Mouse (Mus musculus) cerebellum, adult 11-12 months (tissue): ENCODE measurements around the gene Foxi3.

Experiments used
- DNase-seq: peaks from one replicate; pipeline ENCODE4 v3.0.0; 2022

The Foxi3 gene

GRCm38 (mm10) chr6:70956285-70956912 lies at the start of gene Foxi3:
TSS of gene Foxi3 (plus strand) at chr6:70956531.
- peak; percentile 4 for DNase-seq

GRCm38 (mm10) chr6:70909572-70909971 lies 46.8 kb upstream of the Foxi3 start:
- DNase-seq: no peak

DNA sequence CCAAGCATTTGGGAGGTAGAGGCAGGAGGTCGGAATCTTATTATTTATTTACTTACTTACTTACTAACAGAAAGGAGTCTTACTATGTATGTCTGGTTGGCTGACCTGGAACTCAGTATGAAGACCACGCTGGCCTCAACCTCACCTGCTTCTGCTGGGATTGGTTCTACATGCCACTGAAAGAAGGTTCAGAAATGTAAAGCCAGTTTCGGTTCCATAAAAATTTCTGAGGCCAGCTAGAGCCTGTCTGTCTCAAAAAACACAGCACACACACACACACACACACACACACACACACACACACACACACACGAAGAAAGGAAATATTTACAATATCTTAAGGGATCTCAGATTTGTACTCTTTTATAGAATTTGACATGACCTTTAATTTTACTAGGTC lies 46.0 kb upstream of the Foxi3 start:
- no peak for DNase-seq

DNA sequence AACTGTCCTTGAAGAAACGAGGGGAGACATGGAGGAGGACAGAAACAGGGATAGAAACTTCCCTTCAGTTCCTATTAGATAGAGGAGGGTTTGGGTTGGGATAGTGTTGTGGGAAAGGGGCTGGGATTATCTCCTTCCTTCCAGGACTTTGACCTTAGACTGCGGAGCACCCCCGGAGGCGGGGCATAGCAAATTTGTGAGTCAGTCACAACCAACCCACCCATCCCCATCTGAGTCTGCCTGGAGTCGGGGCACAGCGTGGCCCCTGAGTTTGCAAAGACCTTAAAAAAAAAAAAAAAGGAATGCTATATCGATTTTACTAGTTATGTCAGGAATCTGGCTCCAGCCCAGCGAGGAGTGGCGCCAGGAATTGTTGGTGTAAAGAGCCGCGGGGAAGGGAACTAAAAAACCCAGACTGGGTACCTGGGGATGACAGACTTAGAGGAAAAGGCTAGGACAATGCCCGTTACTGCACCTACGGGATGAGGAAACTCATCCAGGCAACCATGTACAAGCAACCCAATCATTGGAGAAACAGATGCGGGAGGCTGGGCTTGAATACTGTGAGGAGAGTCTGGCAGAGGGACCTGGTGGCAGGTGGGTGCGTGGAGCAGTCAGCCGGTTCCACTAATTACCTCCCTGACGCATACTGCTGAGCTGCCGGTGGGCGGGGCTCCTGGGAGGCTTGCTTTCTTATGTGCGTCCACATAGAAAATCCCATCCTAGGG lies 44.5 kb upstream of the Foxi3 start:
- peak; percentile 82 for DNase-seq

GRCm38 (mm10) chr6:70912396-70912765 lies 44.0 kb upstream of the Foxi3 start:
- no peak for DNase-seq

DNA sequence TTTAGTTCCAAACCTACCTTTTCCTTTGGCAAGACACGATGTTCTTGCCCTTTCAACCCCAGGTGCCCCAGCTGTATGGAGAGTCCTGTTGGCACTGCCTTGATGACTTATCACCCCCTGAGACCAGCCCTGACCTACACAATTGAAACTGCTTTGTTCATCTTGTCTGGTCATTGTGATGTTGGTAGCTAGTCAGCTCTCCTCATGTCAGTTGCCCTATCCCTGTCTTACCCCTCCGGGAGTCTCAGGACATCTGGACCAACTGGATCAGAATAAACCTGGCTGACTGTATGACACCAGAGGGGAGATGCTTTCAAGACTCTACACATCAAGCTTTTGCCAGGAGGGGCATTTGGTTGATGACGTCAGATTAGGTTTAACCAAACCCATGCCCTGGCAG lies 37.5 kb upstream of the Foxi3 start, which contains the start of gene Tex37:
TSS of gene Tex37 (minus strand) at position 101 of the 400 bp plus-strand sequence.
- no peak for DNase-seq

DNA sequence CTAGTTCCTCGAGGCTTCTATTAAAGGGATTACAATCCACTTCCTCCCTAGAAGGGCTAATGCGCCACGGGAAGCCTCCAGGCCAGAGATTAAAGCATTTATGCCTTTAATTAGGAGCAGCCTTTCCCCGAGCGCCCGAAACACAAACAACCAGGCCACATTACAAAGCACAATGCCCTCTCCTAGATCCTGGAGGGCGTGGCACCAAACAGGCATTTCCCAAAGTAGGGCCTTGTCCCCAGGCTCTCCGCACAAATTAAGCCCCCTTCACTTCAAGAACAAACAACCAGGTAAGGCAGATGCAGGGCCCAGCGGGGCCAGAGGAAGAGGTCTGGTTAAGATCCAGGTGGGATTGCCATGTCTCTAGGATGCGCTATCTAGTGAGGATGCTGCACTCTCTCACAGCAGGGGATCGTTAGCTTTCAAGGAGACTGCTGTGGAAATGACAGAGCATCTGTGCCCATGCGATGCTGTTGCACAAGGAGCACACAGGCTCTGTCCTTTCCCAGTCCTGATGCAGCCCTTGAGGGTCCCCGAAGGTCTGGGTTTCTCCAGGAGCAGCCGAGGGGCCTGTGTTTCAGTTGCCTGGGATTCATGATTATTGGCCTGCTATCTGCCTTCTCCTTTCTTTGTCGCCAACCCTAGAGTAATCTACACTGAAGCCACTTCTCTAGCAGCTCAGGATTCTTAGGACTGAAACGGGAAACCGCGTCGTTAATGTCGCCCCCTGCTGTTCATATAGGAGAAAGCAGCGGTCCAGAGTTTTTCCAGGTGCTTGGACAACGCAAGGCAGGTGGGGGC lies 34.9 kb upstream of the Foxi3 start:
- DNase-seq: peak; percentile 46

DNA sequence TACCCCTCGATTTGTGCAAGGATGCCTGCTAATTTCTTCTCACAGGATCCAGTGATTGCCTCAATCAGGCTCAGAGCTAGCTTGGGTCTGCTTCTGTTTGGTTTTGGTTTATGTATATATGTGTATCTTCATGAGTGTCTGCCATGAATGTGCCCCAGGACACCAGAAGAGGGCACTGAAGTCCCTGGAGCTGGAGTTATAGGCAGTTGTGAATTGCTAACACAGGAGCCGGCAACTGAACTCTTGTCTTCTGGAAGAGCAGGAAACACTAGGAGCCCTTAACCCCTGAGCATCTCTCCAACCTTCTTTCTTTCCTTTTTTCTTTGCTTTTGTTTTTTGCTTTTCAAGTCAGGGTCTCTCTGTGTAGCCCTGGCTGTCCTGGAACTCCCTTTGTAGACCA lies 24.5 kb upstream of the Foxi3 start:
- DNase-seq: no peak

DNA sequence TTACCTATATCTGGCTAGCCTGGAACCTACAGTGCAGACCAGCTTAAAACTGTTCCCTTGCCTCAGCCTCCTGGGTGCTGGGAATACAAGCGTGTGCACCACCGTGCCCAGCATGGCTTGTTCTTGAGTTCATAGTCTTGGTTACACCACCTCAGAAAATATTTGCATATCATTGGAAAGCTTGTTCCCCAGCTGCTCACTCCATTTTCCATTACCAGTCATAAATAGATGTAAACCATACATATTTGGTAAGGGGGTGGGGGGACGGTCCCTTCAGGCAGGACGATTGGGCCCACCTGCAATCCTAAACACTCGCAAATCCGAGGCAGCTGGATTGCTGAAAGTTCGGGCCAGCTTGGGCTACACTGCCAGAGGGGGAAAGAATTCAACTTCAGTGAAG lies 3.1 kb upstream of the Foxi3 start:
- no peak for DNase-seq

GRCm38 (mm10) chr6:70954040-70954439 lies 2.3 kb upstream of the Foxi3 start:
- no peak for DNase-seq

DNA sequence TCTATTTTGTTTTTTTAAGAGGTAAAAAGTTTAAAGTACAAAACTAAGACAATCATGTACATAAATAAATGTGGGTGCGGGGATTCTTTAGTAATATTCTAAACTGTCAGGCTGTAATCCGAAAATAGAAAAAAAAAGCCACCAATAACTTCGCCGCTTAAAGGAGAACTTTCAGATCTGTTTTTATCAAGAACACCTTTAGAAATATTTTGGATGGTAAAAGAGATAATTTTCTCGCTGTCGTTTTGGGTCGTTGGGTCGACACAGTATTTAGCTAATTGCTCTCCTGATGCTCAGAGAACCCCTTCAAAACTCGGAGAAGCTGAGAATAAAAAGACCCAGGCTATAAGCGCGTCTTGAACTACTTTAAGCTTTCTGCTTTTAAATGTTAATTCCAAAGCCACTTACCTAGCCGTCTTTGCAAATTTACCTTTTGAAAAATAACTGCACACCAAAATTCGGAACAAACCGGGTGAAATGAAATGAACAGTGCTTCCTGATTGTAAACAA lies 985 bp upstream of the Foxi3 start:
- no peak for DNase-seq

- no peak for DNase-seq
These were observed 490 bp upstream of the Foxi3 start for GRCm38 (mm10) chr6:70955841-70956240.

DNA sequence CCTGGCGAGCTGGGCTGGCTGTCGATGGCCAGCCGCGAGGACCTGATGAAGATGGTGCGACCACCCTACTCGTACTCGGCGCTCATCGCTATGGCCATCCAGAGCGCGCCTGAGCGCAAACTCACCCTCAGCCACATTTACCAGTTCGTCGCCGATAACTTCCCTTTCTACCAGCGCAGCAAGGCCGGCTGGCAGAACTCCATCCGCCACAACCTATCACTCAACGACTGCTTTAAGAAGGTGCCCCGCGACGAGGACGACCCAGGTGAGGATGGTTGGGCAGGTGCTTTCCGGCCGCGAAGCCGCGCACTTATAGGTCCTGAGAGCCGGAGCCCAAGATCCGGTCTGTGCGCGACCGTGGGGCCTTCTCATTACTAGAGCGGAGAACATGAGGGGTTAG lies 605 bp downstream of the Foxi3 start:
- no peak for DNase-seq

DNA sequence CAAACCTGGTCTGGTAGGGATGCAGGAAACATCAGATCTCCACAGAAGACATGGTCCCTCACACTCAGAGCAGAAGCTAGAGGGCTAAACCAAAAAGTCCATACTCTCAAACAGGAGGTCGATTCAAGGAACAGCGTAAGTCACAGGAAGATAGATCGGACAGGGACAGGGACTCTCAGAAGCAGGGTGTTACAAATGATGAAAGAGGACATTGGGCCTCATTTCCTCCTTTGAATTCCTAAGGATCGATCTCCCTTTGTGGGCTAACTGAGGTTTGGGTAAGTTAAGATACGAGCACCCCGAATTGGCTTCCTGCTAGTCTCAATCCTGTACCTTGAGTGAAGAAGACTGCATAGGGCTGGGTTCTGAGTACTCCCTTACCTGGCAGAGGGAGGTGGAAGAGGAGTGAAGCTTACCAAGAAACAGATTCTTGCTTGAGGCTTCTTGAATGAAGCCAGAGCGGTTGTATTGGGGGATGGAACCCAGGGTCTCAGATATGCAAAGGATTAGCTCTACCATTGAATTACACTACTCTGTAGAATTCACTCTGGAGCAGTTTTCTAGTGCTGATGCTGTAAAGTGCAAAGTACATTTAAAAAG lies 1.1 kb downstream of the Foxi3 start:
- DNase-seq: no peak

DNA sequence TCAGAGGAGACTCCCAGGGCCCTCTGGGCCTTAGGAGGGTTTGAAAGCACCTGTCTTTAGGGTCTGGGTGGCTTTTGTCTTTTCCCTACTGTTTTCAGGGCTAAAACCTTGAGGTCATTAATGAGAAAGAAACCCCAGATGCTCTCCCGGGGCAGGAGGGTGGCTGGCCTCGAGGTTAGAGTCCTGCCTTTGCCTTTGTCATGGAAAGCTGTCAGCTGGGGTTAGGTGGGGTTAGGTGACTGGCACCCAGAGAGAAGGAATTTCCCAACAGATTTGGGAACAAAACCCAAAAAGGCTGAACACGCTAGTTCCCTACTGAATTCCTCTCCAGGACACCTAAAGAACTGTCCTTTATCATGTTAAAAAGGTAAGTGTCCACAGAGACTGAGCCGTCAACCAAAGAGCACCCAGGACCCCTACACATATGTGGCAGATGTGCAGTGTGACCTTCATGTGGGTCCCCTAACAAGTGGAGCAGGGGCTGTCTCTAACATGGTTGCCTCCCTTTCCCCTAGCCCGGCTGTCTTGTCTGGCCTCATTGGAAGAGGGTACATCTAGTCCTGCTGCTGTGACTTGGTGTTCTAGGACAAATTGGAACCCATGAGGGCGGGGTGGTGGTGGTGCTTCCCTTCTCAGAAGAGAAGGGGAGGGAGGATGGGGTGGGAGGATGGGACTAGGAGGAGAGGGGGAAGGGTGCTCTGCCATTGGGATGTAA lies 7.9 kb downstream of the Foxi3 start:
- no peak for DNase-seq

GRCm38 (mm10) chr6:70965694-70966093 lies 9.4 kb downstream of the Foxi3 start:
- no peak for DNase-seq

GRCm38 (mm10) chr6:70967422-70967821 lies 11.1 kb downstream of the Foxi3 start:
- DNase-seq: no peak

- DNase-seq: no peak
These were observed 12.0 kb downstream of the Foxi3 start for GRCm38 (mm10) chr6:70968291-70968690.

GRCm38 (mm10) chr6:70973066-70973465 lies 16.7 kb downstream of the Foxi3 start:
- DNase-seq: no peak

DNA sequence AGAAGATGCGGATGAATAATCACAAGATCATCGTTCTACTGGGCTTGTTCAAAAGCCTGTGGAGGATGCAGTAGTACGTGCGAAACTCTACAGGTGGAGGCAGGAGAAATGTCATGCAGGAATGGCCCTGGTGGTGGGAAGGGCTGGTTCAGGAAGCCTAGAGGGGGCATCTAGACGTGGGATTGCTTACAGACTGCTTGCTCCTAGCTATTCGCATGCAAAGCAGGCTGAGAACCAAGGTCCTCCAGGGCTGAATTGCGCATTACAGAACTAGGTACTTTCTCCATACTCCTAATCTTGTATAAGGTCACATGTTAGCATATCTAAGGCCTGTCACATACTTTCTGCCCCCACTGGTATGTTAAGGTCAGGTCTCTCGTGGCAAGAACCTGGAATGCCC lies 24.7 kb downstream of the Foxi3 start:
- no peak for DNase-seq

- DNase-seq: no peak
These were observed 26.1 kb downstream of the Foxi3 start for GRCm38 (mm10) chr6:70982416-70982815.

DNA sequence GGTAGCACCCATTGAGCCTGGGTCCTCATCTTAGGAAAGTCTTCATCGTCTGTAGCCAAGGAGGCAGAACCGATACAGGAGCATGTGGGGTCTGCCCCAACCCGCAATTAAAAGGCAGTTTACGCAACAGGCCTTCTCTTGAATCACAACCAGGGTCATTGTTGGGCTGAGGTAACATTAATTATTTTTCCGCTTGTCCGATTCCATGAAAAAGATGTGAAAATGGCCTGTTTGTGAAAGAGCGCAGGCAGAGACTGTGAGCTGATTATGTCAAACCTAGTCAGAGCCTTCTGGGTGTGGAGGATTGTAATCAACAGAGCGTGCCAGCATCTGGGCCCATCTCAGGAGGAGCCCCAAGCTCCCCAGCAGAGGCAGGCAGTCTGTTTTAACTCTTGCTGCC lies 30.4 kb downstream of the Foxi3 start:
- no peak for DNase-seq
